Mouse (Mus musculus) lung, embryonic 14.5 days (tissue): Measurements from ENCODE around the gene Rad9a. TPM values are rescaled to one million over a fixed set of nuclear protein-coding genes. Genes with fewer than 3 reads are reported as not detected.
"Not testable (repeated sequence)": the region's sequence is repeated elsewhere in the genome, so short reads cannot be mapped to it uniquely, and the experiment has no call there.

Experiments
- ATAC-seq: fragments of 200-750 bp; cut with Nextera tagmentation; 2 replicates; pipeline ENCODE4 v1.8.0; 2017; ENCODE audit warnings: mild to moderate bottlenecking, moderate TSS enrichment, moderate library complexity; ENCODE audit not compliant: insufficient read depth
- DNase-seq: peaks from one replicate; pipeline ENCODE4 v3.0.0-alpha.2; 2015
- H3K27ac ChIP-seq: fragments of 300-500 bp; sonication (generic); 2 replicates; pipeline ENCODE4 v1.5.1; 2014; ENCODE audit warnings: low read depth, mild to moderate bottlenecking, moderate library complexity
- H3K27me3 ChIP-seq: fragments of 300-500 bp; sonication (generic); 2 replicates; pipeline ENCODE4 v1.6.1; 2014; ENCODE audit warnings: low read length, control low read depth; ENCODE audit not compliant: insufficient read depth
- H3K36me3 ChIP-seq: fragments of 300-500 bp; sonication (generic); 2 replicates; pipeline ENCODE4 v1.6.1; 2014; ENCODE audit warnings: control low read depth; ENCODE audit not compliant: insufficient read depth
- H3K4me1 ChIP-seq: fragments of 300-500 bp; sonication (generic); 2 replicates; pipeline ENCODE4 v1.6.1; 2014; ENCODE audit warnings: antibody characterized with exemption, control low read depth; ENCODE audit not compliant: insufficient read depth
- H3K4me2 ChIP-seq: fragments of 300-500 bp; sonication (generic); 2 replicates; pipeline ENCODE4 v1.6.1; 2014; ENCODE audit warnings: mild to moderate bottlenecking
- H3K4me3 ChIP-seq: fragments of 300-500 bp; sonication (generic); 2 replicates; pipeline ENCODE4 v1.5.1; 2014; ENCODE audit warnings: low read depth, low read length
- H3K9ac ChIP-seq: fragments of 300-500 bp; sonication (generic); 2 replicates; pipeline ENCODE4 v1.6.1; 2014
- H3K9me3 ChIP-seq: fragments of 300-500 bp; sonication (generic); 2 replicates; pipeline ENCODE4 v1.6.1; 2016; ENCODE audit warnings: low read depth, low read length, control low read depth
- CTCF ChIP-seq: IDR thresholded peaks from 2 replicates; pipeline ENCODE4 v1.5.1; 2016; ENCODE audit warnings: antibody characterized with exemption, low read depth
- WGBS: fragments of 180-500 bp; shearing (Covaris S2); extraction: QIAGEN DNeasy Blood & Tissue Kit; methylation state at CpG from one replicate; pipeline ENCODE4 v1.1.7; 2014; 5-methylcytosine and 5-hydroxymethylcytosine counted together
- polyA plus RNA-seq: library from polyadenylated mRNA; unstranded; fragments of >200 nt; fragmentation: Nextera tagmentation; extraction: Ambion mirVana; gene quantifications from 2 replicates; pipeline ENCODE4 v1.2.1, GENCODE M21; 2014

Rad9a gene
- 42.1 and 47.4 TPM in 2 replicates for polyA plus RNA-seq

GRCm38 (mm10) chr19:4201291-4201909, at the start of gene Rad9a:
Gene Rad9a, minus strand, starts transcription at chr19:4201662.
- DNase-seq = peak; percentile 99
- no peaks in the 10 kb centered on the region for H3K27me3 ChIP-seq
- peaks cover 12% of the 10 kb centered on the region for H3K4me1 ChIP-seq
- H3K4me3 ChIP-seq = peak within 1 kb of the TSS; percentile 81
- ATAC-seq = peak; percentile 87
- H3K9me3 ChIP-seq = no peaks in the 10 kb centered on the region
- WGBS = under 1% methylated on average over 34 of the region's 34 CpGs
- TF ChIP-seq CTCF = no peak
- peaks cover 33% of the 10 kb centered on the region for H3K36me3 ChIP-seq
- peak within 1 kb of the TSS; percentile 61 for H3K27ac ChIP-seq
- peak within 1 kb of the TSS; percentile 89 for H3K9ac ChIP-seq
- peak within 1 kb of the TSS; percentile 99 for H3K4me2 ChIP-seq

GRCm38 (mm10) chr19:4248683-4249082, 47.2 kb upstream of the Rad9a start:
- not testable (repeated sequence) for H3K4me2 ChIP-seq, H3K9ac ChIP-seq, H3K4me3 ChIP-seq, H3K36me3 ChIP-seq, DNase-seq, H3K9me3 ChIP-seq, ATAC-seq, H3K4me1 ChIP-seq, H3K27me3 ChIP-seq, H3K27ac ChIP-seq
- WGBS = 40% methylated on average over 1 of the region's 1 CpGs

DNA sequence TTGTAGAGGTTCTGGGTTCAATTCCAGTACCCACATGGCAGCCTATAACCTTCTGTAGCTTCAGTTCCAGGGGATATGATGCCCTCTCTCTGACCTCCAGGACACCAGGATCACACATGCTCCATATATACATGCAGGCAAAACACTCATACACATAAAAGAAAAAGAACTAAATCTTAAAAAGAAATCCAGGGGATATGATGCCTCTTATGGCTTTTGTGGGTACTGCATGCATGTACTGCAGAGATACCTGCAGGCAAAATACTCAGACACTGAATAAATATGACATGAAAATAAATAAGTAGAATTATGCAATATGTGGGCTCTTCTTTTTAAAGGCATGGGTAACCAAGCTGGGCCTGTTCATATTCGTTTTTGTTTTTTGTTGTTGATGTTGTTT, 45.5 kb upstream of the Rad9a start:
- Histone ChIP-seq H3K36me3 (no peaks in the 10 kb centered on the region), H3K27ac (no peak overlapping the region), H3K9ac (no peak overlapping the region), H3K4me2 (no peak overlapping the region), H3K9me3 (no peaks in the 10 kb centered on the region), H3K27me3 (no peaks in the 10 kb centered on the region), H3K4me1 (no peaks in the 10 kb centered on the region), H3K4me3 (no peak overlapping the region)
- WGBS = 50% methylated on average over 1 of the region's 1 CpGs
- peak; percentile 32 for DNase-seq
- peak; percentile 48 for TF ChIP-seq CTCF
- no peak for ATAC-seq

- H3K27me3 ChIP-seq = no peaks in the 10 kb centered on the region
- H3K36me3 ChIP-seq = no peaks in the 10 kb centered on the region
- ATAC-seq (no peak), DNase-seq (no peak)
- WGBS = 75% methylated on average over 6 of the region's 6 CpGs
- no peak overlapping the region for H3K9ac ChIP-seq
- no peak overlapping the region for H3K4me2 ChIP-seq
- H3K4me1 ChIP-seq = no peaks in the 10 kb centered on the region
- H3K4me3 ChIP-seq = no peak overlapping the region
- no peaks in the 10 kb centered on the region for H3K9me3 ChIP-seq
- H3K27ac ChIP-seq = no peak overlapping the region
- no peak for TF ChIP-seq CTCF
Measured at GRCm38 (mm10) chr19:4244775-4245174, 43.3 kb upstream of the Rad9a start.

DNA sequence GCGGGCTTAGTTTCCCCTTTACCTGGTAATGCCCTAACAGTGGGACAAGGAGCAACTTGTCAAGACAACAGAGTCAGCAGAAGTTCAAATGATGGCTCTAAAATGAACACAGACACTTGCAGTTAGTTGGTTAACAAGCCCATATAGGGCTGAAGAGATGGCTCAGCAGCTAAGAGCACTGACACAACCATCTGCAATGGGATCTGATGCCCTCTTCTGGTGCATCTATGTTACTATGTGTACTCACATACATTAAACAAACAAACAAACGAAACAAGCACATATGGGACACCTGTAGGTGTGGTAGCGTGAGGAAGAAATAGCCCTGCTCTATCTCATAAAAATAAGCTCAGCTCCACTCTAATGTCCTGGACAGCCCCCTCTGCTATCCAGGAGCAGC, 41.0 kb upstream of the Rad9a start:
- Histone ChIP-seq H3K4me2 (no peak overlapping the region), H3K36me3 (no peaks in the 10 kb centered on the region), H3K4me1 (no peaks in the 10 kb centered on the region), H3K4me3 (no peak overlapping the region), H3K9me3 (no peaks in the 10 kb centered on the region), H3K9ac (no peak overlapping the region), H3K27ac (no peak overlapping the region), H3K27me3 (no peaks in the 10 kb centered on the region)
- no peak for DNase-seq
- no peak for ATAC-seq
- no peak for TF ChIP-seq CTCF
- WGBS = 56% methylated on average over 3 of the region's 3 CpGs

GRCm38 (mm10) chr19:4240247-4240668, 38.8 kb upstream of the Rad9a start:
- no peak overlapping the region for H3K4me2 ChIP-seq
- H3K4me1 ChIP-seq = no peaks in the 10 kb centered on the region
- ATAC-seq (no peak), DNase-seq (no peak)
- no peaks in the 10 kb centered on the region for H3K9me3 ChIP-seq
- H3K27me3 ChIP-seq = no peaks in the 10 kb centered on the region
- no peaks in the 10 kb centered on the region for H3K36me3 ChIP-seq
- WGBS = 46% methylated on average over 8 of the region's 8 CpGs
- no peak overlapping the region for H3K4me3 ChIP-seq
- TF ChIP-seq CTCF = 0 out of 2 replicates have a peak, but pooled peaks have one; percentile 2
- no peak overlapping the region for H3K27ac ChIP-seq
- no peak overlapping the region for H3K9ac ChIP-seq

DNA sequence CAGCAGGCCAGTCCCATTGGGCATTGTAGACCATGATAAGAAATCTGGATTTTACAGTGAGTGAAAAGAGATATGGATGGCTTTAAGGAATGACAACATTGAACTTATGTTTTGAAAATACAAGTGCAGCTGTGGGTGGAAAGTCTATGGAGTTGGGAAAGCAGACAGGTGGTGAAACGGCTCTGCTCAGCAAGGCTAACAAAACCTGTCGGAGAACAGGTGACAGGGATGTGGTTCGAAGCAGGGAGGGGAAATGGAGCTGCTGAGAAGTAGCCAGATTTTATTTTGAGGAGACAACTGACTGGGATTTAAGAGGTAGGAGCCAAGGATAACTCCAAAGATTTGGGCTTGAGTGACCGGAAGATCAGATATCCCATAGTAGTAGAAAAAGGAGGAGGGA, 33.1 kb upstream of the Rad9a start:
- ATAC-seq (no peak), DNase-seq (no peak)
- Histone ChIP-seq H3K4me1 (peaks cover 4% of the 10 kb centered on the region; the same call in 1 of the 2 replicates), H3K9ac (no peak overlapping the region), H3K4me3 (no peak overlapping the region), H3K9me3 (no peaks in the 10 kb centered on the region), H3K4me2 (no peak overlapping the region), H3K36me3 (no peaks in the 10 kb centered on the region), H3K27me3 (no peaks in the 10 kb centered on the region), H3K27ac (no peak overlapping the region)
- no peak for TF ChIP-seq CTCF
- WGBS = 72% methylated on average over 4 of the region's 4 CpGs
